Mouse (Mus musculus) Muller cell, postnatal 12 days (primary cell): ENCODE results near the gene Trp53i13.

ENCODE experiments used
- DNase-seq: peaks from one replicate; pipeline ENCODE4 v3.0.0-alpha.2; 2015; ENCODE audit errors: inconsistent ontology term

Gene Trp53i13

DNA sequence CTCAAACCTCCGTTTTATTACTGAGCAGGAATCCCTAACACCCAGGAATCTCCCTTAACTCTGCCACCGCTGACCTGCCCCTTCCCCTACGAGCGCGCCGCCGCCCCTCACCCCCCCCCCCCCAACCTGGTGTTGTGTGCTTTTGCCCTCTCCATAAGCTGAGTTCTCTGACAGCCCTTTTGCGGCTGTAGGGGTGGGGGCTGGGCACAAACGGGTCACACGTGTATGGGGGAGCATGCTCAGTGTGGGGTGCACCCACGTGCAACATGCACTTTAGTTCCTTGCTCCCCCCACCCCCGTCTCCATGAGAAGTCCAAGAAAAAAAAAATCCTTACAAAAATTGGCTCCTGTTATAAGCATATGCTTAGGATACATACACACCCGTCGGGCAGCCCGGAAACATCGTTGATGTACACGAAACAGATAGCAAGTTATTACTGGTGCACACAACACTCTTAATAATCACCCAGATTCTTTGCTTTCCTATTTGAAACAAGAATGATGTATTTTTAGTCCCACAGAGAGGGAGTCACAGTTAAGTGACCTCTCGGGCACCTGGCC is 23.4 kb downstream of the Trp53i13 start:
- DNase-seq, result no peak

GRCm38 (mm10) chr11:77491502-77492291 is 24.1 kb downstream of the Trp53i13 start:
- peak; percentile 99 for DNase-seq

GRCm38 (mm10) chr11:77491123-77491501 is 24.7 kb downstream of the Trp53i13 start:
- DNase-seq, result peak; percentile 96

GRCm38 (mm10) chr11:77490451-77490850 is 25.3 kb downstream of the Trp53i13 start:
- no peak for DNase-seq

DNA sequence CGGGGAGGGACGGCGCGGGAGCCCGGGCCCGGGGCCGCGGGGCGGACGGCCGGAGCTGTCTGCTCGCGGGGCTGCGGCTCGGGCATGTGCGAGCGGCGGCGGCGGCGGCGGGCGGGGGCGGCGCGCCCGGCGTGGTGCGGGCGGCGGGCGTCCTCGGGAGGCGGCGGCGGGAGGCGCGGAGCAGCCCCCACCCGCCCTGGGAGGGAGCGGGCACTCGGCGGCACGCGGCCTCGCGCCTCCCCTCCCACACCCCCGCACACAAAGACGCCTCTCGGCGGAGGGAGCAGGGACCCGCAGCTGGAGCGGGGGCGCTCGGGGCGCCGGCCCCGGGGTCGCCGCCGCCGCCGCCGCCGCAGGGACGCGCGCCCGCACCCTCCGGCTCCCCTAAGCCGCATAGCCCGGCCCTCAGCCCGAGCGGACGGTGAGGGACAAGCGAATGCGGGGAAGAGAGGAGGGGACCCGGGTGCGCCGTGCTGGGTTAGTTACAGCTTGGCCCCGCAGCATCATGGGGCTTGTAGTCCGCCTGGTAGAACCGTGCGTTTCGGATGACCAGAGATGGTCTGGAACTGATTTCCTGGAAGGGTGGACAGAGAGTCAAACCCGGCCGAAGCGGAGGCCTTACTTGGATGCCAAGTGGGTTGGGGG is 26.1 kb downstream of the Trp53i13 start, which contains the start of gene Ankrd13b:
Ankrd13b (minus strand) TSS at position 88 of the 645 bp plus-strand sequence.
- DNase-seq, result peak; percentile 74

- DNase-seq, result peak; percentile 29
Measured at GRCm38 (mm10) chr11:77488771-77489581, 26.8 kb downstream of the Trp53i13 start.

GRCm38 (mm10) chr11:77486798-77487197 is 29.0 kb downstream of the Trp53i13 start:
- DNase-seq, result peak; percentile 52

- DNase-seq, result no peak
Measured at GRCm38 (mm10) chr11:77485229-77485628, 30.6 kb downstream of the Trp53i13 start.

GRCm38 (mm10) chr11:77483510-77484255 is 32.1 kb downstream of the Trp53i13 start:
- DNase-seq, result no peak

DNA sequence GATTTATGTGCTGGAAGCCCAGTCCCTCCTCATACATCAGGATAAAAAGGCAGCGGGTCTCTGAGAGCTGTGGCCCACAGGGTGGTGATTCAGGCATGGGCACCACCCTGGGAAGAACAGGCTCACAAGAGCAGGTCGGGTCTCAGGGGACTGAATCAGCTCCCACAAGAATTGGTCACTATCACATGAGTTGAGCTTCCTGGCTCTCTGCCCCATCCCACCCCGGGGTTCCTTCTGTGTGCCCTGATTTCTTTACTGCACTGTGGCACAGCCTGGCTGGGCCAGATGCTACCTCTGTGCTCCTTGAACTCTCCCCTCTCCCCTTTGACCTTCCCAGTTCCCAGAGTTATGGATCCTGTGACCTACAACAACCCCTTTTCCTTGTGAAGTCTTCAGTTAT is 32.7 kb downstream of the Trp53i13 start:
- DNase-seq, result peak; percentile 64

DNA sequence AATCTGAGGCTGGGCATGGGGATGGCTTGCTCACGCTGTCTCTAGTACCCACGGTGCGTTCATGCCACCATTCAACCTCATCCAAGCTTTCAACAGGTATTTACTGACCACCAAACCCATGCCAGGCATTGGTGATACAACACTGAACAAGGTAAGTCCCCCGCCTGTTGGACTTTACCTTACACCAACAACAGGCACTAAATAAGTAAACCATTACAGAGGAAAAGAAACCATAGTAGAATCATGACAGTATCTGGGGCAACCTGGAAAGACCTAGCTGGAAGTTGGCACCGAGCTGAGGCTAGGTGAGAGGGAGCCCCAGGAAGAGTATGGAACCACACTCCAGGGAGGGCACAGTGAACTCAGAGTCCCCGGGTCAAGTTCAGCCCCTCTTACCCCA is 38.9 kb downstream of the Trp53i13 start:
- no peak for DNase-seq

DNA sequence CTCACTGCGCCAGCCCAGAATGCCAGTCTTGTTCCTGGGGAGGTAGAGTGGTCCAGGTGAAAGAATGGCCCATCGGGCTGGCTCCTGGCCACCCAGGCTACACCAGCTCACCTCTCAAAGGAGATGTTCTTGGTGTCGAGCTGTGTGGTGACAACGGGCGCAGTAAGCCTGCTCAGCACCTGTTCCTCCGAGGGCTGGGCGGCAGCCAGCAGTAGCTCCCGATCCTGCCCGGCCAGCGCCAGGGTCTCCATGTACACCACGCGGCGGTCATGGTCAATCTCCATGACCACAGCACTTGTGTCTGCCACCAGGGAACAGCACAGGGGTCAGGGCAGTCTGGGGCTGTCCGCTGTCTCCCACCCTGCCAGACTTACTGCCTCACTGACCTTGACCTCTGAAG is 39.6 kb downstream of the Trp53i13 start:
- no peak for DNase-seq

DNA sequence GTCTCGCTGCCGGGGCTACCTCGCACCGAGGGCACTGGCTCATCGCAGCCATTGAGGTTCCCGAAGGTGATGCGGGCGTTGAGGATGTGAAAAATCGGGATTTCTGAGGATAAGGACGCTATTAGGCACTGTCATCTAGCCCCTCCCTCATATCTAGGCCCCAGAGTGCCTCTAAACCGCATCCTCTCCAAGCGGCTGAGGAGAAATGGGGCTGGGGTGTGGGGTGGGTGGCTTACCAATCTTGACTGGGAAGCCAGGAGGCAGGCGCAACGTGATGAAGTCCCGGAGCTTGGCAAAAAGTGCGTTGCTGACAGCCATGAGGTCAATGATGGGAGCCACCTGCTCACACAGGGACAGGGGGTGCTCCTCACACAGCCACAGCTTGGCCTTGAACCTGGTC is 43.0 kb downstream of the Trp53i13 start:
- no peak for DNase-seq

DNA sequence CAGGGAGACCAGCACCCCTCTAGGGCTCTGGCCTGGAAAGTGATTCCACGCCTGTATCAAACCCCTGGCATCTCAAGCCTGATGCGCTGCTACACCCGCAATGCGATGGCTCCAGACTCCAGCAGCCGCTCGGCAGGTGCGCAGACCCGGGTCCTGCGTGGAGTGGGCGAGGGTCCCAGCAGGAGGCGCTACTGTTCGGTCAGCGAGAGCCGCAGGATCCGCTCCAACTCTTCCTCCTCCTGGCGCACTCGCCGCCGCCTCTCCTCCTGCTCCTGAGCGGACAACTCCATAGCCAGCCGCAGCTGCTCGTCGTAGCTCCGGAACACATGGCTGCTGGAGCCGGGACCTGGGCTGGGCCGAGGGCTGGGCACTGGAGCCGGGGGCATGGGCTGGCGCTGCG is 44.4 kb downstream of the Trp53i13 start:
- no peak for DNase-seq

GRCm38 (mm10) chr11:77468397-77468796 is 47.4 kb downstream of the Trp53i13 start:
- DNase-seq, result no peak

GRCm38 (mm10) chr11:77467784-77468183 is 48.0 kb downstream of the Trp53i13 start:
- DNase-seq, result peak; percentile 67

DNA sequence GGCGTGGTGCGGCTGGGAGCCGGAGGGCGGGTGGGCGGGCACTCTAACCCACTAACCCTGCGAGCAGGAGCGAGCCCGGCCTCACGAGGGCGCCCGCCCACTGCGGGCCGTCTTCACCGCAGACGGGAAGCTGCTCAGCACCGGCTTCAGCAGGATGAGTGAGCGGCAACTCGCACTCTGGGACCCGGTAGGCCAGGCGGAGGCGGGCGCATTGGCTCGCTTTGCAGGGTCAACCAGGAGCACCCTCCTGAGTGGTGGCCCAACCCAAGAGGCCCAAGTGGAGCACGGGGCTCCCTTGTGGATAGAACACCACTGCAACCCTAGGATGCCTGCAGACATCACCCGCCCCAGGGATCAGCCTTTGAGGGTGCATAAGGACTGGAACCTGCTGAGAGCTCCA is 48.6 kb downstream of the Trp53i13 start:
- DNase-seq, result peak; percentile 75

DNA sequence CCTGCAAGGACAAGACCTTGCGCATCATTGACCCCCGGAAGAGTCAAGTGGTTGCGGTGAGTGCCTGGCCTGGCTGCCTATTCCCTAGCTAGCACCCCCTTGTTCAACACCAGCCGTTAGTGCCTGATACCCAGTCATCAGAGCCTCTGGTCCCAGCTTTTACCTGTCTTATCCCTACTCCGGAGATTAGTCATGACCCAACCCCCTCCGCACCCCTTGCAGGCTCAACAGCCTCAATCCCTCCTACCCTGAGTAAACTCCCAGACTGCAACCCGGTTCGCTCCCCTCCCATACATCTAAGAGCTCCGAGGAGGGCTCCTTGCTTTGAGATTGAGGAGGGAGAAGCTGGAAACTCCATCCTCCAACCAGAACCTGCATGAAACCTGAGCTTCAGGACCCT is 49.2 kb downstream of the Trp53i13 start:
- DNase-seq, result no peak

DNA sequence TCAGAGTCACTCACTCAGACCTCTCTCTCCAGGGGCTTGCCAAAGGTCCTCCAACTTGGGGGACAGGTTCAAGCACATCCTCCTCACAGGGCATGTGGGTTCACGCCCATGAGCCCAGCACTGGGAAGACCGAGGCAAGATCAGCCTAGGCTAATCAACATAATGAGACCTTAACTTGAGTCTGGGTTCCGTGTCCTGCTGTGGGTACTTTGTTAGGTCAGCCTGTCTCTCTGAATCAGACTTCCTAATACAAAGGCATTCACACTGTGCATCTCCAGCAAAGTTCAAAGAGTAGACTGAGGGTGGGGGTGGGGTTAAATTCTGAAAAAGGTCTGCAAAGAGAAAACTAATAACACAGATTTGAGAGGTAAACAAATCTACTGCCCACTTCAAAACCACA is 50.7 kb downstream of the Trp53i13 start:
- DNase-seq, result peak; percentile 67

GRCm38 (mm10) chr11:77464684-77465083 is 51.1 kb downstream of the Trp53i13 start:
- peak; percentile 89 for DNase-seq

DNA sequence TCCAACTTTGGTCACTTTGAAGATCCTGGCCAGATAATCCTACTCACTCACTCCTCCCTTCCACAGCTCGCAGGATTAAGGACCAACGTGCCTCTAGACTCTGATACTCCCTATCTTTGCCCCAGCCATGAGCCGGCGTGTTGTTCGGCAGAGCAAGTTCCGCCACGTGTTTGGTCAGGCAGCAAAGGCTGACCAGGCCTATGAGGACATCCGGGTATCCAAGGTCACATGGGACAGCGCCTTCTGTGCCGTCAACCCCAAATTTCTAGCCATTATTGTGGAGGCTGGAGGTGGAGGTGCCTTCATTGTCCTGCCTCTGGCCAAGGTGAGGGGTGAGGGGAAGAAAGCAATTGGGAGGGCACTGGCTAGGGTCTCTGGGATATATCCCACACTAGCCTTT is 52.0 kb downstream of the Trp53i13 start:
- DNase-seq, result no peak
